Mouse (Mus musculus): Measurements from ENCODE around the gene Igsf23.

GRCm38 (mm10) chr7:19932877-19933809 is 17.4 kb downstream of the Igsf23 start:
- TF ChIP-seq POLR2A (IDR thresholded peaks at IDR 0.05; ENCODE audit: low read depth, low read length): no peak
- TF ChIP-seq CTCF (IDR thresholded peaks at IDR 0.05; ENCODE audit: extremely low read depth, insufficient read length, insufficient replicate concordance, low read depth, low read length): no peak
